Mouse (Mus musculus): ENCODE measurements around the gene Bik.
"Not testable (repeated sequence)": the region's sequence is repeated elsewhere in the genome, so short reads cannot be mapped to it uniquely, and the experiment has no call there.

Gene Bik

DNA sequence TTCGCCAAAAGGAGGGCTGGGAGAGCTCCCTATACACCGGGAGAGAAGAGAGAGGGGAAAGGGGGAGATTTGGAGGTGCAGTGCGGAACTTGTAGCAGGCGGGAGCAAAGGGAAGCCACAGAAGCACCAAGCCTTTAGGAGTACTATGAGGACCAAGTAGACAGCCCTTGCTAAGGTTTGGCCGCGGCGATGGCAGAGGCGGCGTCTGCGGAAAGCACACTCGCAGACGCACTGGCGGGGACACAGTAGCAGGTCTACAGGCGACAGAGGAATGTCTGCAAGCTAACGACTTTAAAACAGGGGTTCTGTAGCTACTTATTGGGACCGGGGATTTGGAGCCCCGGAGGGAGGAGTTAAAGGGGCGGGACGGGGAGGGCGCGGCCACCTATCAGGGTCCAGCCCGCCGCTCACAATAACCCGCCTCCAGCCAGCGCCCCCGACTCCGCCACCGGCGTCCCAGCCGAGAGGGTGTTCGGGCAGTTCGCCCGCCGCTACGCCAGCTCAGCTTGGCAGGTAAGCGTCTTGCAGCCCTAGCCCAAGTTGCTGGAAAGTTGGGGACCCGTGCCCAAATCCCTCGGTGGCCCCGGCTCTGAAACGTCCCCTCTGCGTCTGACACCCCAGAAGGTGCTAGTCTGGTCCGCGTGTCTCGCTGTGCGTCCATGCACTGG, at the start of gene Bik:
Bik (plus strand) TSS at position 439 of the 668 bp plus-strand sequence.
- DNase-seq (ENCODE audit: low read depth in 1 of 2, low spot score in 2 of 2): no peak

DNA sequence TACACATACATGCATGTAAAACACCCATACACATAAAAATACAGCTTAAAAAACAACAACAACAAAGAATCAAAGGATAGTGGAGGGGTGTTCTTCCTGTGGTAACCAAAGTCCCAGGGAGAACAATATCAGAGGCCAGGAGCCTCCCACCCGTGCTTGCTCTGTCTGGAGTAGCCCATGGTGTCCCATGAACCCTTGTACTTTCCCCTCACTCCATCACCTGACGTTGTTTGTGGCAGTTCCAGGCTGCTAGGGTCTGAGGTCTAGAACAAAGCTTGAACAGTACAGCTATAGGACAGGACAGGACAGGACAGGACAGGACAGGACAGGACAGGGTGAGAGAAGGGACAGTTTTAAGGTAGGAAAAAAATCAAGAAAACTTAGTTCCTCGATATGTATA, 48.6 kb upstream of the Bik start:
- no peak for DNase-seq (ENCODE audit: low read depth in 1 of 2, low spot score in 2 of 2)

DNA sequence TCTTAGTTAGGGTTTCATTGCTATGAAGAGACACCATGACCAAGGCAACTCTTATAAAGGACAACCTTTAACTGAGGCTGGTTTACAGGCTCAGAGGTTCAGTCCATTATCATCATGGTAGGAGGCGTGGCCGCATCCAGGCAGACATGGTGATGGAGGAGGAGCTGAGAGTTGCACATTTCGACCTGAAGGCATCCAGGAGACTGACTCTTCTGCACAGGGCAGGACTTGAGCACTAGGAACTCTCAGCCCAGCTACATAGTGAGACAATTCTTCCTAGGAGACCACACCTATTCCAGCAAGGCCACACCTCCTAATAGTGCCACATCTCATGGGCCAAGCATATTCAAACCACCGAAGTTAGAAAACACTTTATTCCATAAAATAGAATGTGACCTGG, 46.8 kb upstream of the Bik start:
- DNase-seq (ENCODE audit: low read depth in 1 of 2, low spot score in 2 of 2): no peak

DNA sequence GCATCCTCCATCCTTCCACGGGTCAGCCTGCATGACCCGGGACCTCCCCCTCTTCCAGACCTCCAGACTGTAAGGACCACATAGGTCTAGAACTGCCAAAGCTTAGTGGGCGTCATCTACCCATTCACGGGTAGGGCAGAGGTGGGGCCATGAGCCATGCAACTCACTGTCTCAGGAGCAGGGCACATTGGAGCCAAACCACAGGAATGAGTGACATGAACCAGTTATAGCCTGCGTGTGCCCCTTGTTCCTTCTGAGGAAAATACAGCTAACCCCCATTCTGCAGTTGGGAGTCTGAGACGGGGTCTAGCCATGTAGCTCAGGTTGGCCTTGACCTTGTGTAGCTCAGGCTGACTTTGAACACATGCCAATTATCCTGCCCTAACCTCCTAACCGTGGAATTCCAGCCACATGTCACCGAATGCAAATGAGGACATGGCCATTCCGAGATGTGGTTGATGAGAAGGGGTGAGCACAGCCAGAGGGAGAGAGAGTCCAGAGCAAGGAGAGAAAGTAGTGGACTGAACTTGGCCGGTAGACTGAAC, 45.4 kb upstream of the Bik start:
- no peak for DNase-seq (ENCODE audit: low read depth in 1 of 2, low spot score in 2 of 2)

GRCm38 (mm10) chr15:83482645-83483224, 43.9 kb upstream of the Bik start:
- DNase-seq (ENCODE audit: low read depth in 1 of 2, low spot score in 2 of 2): no peak

- DNase-seq (ENCODE audit: low read depth in 1 of 2, low spot score in 2 of 2): peak in 1 of 2 experiments; percentile 35
These were observed 43.2 kb upstream of the Bik start for GRCm38 (mm10) chr15:83483482-83483881.

DNA sequence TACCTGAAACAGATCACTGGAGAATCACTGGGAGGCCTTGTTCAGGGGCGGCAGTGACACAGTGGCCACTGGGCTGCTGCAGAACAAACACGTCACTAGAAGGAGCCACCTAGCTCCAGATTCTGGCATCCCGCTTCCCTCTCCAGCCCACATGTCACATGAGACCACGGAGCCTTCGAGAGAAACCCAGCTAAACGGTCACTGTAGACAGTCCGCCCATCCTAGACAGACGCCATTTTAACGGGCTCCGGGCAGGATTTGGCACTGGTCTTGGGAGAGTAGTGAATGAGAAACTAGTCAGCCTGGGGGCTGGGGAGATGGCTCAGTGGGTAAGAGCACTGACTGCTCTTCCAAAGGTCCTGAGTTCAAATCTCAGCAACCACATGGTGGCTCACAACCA, 42.4 kb upstream of the Bik start:
- no peak for DNase-seq (ENCODE audit: low read depth in 1 of 2, low spot score in 2 of 2)

DNA sequence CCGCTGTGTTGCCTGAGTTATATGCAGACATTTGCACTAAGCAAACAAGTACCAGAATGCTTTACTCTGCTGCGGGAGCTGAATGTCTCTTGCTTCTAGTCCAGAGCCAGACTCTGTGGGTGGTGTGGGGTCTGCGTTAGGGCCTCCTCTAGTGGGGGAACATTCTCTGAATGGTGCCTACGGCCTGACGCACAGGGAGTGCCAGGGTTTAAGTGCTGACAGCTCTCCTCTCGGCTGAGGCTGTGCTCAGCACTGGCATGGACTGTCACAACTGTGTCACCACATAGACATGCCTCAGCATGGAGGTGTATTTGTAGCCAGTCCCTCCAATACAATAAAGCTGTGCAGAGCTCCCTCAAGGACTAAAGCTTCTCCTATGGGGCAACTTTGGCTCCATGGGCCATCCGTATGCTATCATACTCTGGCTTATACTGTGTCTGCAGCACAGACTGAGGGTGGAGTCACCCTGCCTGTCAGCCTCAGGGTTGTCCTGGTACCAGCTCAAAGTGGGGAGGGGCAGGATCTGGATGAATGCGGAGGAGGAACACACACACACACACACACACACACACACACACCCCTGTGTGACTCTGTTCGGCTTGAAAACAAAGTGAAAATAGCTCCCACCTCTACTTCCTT, 39.1 kb upstream of the Bik start:
- no peak for DNase-seq (ENCODE audit: low read depth in 1 of 2, low spot score in 2 of 2)

DNA sequence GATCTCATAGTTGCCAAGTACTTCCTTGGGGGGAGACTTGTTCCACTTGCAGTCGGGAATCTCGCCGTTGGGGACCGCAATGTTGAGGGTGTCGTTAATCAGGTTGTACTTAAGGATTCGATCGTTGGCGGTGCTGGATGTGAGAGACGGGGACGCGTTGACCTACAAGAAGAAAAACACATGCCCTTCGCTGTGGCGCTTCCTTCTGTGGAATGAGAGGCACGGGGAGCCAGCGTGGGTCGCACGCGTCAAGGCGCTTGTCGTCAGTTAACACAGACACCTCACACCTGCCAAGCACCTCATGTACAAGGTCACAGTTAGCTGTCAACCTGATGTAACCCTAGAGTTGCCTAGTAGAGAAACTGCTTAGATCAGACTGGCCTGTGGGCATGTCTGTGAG, 37.2 kb upstream of the Bik start:
- DNase-seq (ENCODE audit: low read depth in 1 of 2, low spot score in 2 of 2): no peak

- no peak for DNase-seq (ENCODE audit: low read depth in 1 of 2, low spot score in 2 of 2)
These were observed 34.8 kb upstream of the Bik start for GRCm38 (mm10) chr15:83491891-83492290.

GRCm38 (mm10) chr15:83493856-83494571, 32.6 kb upstream of the Bik start:
- no peak for DNase-seq (ENCODE audit: low read depth in 1 of 2, low spot score in 2 of 2)

DNA sequence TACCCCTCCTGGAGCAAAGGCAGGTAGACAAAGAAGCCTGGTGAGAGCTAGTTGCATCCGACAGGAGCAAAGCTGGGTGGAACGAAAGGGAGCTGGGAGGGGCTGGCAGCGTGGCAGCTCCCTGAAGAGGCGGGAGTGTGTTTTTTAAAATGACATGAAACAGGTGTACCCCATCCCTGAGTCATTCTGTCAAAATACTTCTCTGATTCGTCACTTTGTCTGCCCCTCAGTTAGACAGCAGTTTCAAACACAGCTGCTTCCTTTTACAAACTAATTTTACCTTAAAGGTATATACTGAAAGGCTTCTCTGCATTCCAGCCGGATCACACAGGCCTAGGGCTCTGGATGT, 32.1 kb upstream of the Bik start:
- no peak for DNase-seq (ENCODE audit: low read depth in 1 of 2, low spot score in 2 of 2)

DNA sequence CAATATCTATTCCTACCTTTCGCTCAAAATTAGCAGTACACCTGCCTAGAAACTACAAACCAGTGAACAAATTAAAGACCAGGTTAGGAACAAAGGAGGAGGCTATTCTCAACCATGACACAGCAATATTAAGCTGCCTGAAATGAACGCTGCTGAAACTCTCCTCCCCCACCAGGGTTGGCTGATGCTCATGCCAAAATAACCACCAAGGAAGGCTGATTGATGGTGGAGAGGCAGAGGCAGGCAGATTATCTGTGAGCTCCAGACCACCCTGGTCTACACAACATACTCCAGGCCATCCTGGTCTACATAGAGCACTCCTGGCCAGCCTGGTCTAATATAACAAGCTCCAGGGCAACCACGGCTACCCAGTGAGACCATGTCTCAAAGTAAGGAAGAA, 31.5 kb upstream of the Bik start:
- DNase-seq (ENCODE audit: low read depth in 1 of 2, low spot score in 2 of 2): no peak

GRCm38 (mm10) chr15:83495787-83496367, 30.8 kb upstream of the Bik start:
- no peak for DNase-seq (ENCODE audit: low read depth in 1 of 2, low spot score in 2 of 2)

DNA sequence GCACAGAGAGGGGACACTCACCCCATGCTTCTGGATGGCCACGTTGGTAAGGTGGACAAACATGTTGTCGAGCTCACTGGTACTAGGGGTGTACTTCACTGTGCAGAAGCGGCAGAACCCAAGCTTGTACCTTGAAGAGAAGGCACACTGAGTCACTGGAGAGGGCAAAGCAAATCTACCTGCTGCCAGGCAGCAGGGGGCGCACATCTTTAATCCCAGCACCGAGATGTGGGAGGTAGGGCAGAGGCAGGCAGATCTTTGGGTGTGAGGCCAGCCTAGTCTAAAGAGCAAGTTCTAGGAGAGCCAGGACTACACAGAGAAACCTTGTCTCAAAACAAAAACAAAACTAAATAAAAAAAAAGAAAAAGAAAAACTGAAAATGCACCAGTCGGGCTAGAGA, 29.4 kb upstream of the Bik start:
- no peak for DNase-seq (ENCODE audit: low read depth in 1 of 2, low spot score in 2 of 2)

DNA sequence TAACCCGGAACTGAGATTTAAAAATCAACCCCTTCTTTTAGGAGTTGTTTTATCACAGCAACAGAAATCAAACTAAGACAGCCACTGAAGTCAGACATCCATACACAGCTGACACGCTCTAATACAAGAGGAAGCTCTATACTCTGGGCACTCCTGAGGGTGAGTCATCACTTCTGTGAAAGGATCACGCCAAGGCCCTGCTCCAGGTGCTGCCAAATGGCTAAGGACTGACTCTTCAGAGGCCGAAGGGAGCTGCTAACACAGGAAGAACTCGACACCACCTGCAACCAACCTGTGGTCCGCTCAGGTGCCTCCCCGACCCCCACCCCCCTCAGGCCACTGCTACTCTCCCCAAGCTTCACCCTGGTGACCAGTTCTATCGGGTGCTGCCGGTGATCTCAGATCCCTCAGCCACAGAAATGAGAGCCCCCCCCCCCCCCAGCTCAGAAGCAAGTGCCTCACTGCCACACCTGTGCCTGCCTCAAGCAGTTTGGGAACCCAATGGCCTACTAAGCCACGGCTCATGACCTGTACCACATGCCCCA, 27.4 kb upstream of the Bik start:
- DNase-seq (ENCODE audit: low read depth in 1 of 2, low spot score in 2 of 2): no peak

GRCm38 (mm10) chr15:83500352-83500751, 26.3 kb upstream of the Bik start:
- DNase-seq (ENCODE audit: low read depth in 1 of 2, low spot score in 2 of 2): peak in 1 of 2 experiments; percentile 14

DNA sequence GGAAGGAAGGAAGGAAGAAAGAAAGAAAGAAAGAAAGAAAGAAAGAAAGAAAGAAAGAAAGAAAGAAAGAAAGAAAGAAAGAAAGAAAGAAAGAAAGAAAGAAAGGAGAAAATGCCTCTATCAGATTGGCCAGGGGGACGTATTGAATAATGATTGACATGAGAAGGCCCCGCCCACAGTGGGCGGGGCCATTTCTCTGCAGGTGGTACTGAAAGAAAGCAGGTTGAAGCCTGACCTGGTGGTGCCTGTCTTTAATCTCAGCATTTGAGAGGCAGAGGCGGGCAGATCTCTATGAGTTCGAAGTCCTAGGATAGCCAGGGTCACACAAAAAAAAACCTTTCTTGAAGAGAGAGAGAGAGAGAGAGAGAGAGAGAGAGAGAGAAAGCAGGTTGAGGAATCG, 25.2 kb upstream of the Bik start:
- not testable (repeated sequence) for DNase-seq (ENCODE audit: low read depth in 1 of 2, low spot score in 2 of 2)

DNA sequence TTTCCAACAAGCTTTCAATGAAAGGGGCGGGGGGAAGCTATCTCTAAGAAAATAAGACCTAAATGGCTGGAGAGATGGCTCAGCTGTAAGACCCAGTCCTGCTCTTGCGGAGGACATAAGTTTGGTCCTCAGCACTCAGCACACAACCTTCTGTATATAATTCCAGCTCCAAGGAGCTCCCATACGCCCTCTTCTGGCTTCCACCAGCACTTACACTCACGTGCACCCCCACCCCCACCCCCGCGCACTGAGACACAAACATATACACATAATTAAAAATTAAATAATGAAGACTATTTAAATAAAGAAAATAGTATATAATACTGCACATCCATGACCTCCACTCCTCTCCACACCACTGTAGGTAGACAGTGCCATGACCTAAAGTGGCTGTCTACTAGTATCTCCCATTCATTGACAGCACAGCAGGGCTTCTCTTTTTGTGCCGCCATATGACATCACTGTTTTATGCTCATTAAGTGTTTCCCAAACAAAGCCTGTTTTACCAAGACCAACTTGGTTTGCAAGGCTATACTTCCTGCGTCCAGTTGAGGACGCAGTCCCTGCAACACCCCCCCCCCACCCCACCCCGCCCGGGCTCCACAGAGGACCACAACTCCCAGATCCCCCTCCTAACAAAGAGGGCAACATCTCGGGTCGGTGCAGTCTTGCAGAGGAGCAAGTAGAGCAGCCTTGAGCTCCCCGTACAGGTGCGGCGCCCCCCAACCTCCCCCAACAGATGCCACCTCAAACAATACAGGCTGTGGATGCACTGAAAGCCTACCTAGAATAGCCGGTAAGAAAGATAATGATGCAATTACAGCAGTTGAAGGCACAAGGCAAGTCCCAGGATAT, 16.5 kb upstream of the Bik start:
- DNase-seq (ENCODE audit: low read depth in 1 of 2, low spot score in 2 of 2): no peak

DNA sequence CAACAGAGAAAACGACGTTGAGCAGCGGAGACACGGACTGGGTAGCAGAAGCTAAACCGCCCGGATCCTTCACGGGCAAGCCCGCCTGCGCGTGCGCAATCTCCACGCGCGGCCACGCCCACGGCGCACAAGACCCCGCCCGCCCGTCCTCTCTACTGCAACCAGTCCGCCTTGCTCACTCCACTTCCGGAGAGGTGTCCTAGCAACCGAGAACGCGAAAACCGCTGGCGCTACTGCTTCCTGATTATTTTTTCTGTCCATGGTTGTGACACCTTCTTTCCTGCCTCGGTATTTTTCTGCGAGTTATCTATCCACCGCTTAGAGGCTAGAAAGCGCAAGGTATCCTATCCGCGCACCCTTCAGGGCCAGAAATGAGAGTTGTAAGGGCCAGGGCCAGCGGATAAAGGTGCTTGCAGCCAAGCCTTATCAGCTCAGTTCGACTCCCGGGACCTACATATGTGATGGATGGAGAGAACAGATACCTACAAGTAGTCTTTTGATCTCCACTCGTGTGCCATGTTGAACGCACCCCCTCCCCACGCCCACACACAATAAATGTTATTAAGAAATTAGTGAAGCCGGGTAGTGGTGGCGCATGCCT, 15.8 kb upstream of the Bik start, which contains the start of gene Ttll1:
Ttll1 (minus strand) TSS at position 89 of the 601 bp plus-strand sequence.
- DNase-seq (ENCODE audit: low read depth in 1 of 2, low spot score in 2 of 2): peak; percentile 92 to 95
